13 mouse cellular contexts compared by ENCODE assay signal in genomic region chr7:95834236-95834919, GRCm38 (mm10).
DNase-seq lines count a peak whose midpoint lies in the region; ATAC-seq and TF ChIP-seq lines count a peak whose summit lies in the region.
"Had no signal": no experiment of that assay in that cellular context is flagged by ENCODE, and none has a peak within 500 bp of the region (broad histone marks: within the 10 kb centered on the region; RNA-seq: fewer than 3 reads in every experiment).

No protein-coding gene starts in this region.

- no peaks in the 10 kb centered on the region for H3K36me3 ChIP-seq in forebrain, embryonic 11.5 days (ENCODE audit: control insufficient read depth, insufficient read depth, low read length)
- H3K36me3 ChIP-seq in forebrain, embryonic 10.5 days (replicated peaks): no peaks in the 10 kb centered on the region
- no peaks in the 10 kb centered on the region for H3K36me3 ChIP-seq in limb, embryonic 11.5 days (ENCODE audit: control insufficient read depth, insufficient read depth, low read length)
- H3K36me3 ChIP-seq in limb, embryonic 10.5 days: no peaks in the 10 kb centered on the region
- H3K36me3 ChIP-seq in hindbrain, embryonic 15.5 days: no peaks in the 10 kb centered on the region
- H3K36me3 ChIP-seq in neural tube, embryonic 13.5 days: no peaks in the 10 kb centered on the region
- H3K36me3 ChIP-seq: heart, embryonic 12.5 days had no signal

- no peak for TF ChIP-seq POLR2A in lung, adult 2 months (IDR thresholded peaks at IDR 0.05; ENCODE audit: borderline replicate concordance, extremely low read depth, low read depth, low read length)

- H3K4me1 ChIP-seq in forebrain, embryonic 11.5 days (replicated peaks; ENCODE audit: control insufficient read depth, insufficient read depth, low read length): peaks cover 3% of the 10 kb centered on the region; the same call in 1 of the 2 replicates
- peaks cover 5% of the 10 kb centered on the region for H3K4me1 ChIP-seq in forebrain, embryonic 10.5 days
- no peaks in the 10 kb centered on the region for H3K4me1 ChIP-seq in limb, embryonic 11.5 days (ENCODE audit: control insufficient read depth, insufficient read depth, low read length)
- H3K4me1 ChIP-seq in limb, embryonic 10.5 days: 0 out of 2 replicates have a peak, but pooled peaks cover 3% of the 10 kb centered on the region
- H3K4me1 ChIP-seq in hindbrain, embryonic 15.5 days (replicated peaks): no peaks in the 10 kb centered on the region
- peaks cover 13% of the 10 kb centered on the region for H3K4me1 ChIP-seq in neural tube, embryonic 13.5 days (replicated peaks)
- H3K4me1 ChIP-seq in lung, adult 2 months (ENCODE audit: control insufficient read depth, insufficient read depth, low read length): no peaks in the 10 kb centered on the region

- H3K9me3 ChIP-seq in forebrain, embryonic 11.5 days (ENCODE audit: control insufficient read depth, low read length): no peaks in the 10 kb centered on the region
- H3K9me3 ChIP-seq in forebrain, embryonic 10.5 days: no peaks in the 10 kb centered on the region
- H3K9me3 ChIP-seq in limb, embryonic 11.5 days (ENCODE audit: control insufficient read depth, low read length): no peaks in the 10 kb centered on the region
- H3K9me3 ChIP-seq in limb, embryonic 10.5 days (replicated peaks): no peaks in the 10 kb centered on the region
- no peaks in the 10 kb centered on the region for H3K9me3 ChIP-seq in hindbrain, embryonic 15.5 days
- no peaks in the 10 kb centered on the region for H3K9me3 ChIP-seq in neural tube, embryonic 13.5 days
- H3K9me3 ChIP-seq: heart, embryonic 12.5 days had no signal

- peak; percentile 57 for DNase-seq in forebrain, embryonic 11.5 days (ENCODE audit: low spot score)
- no peak for DNase-seq in forebrain, embryonic 10.5 days (ENCODE audit: extremely low spot score, low spot score)
- no peak for DNase-seq in limb, embryonic 11.5 days (ENCODE audit: low spot score)
- DNase-seq in limb, embryonic 10.5 days (ENCODE audit: low spot score): no peak
- DNase-seq in lung, adult 2 months: no peak
- no peak for DNase-seq in T-cell, adult 2 months (ENCODE audit: low spot score)
- DNase-seq: cerebellum, adult 2 months; liver; lung, embryonic 14.5 days; right cerebral cortex, adult 18-20 months had no signal

- no peak overlapping the region for H3K4me2 ChIP-seq in forebrain, embryonic 11.5 days (ENCODE audit: low read depth, low read length, severe bottlenecking)
- H3K4me2 ChIP-seq in limb, embryonic 11.5 days (ENCODE audit: low read depth, severe bottlenecking): no peak overlapping the region
- H3K4me2 ChIP-seq in hindbrain, embryonic 15.5 days: no peak overlapping the region
- no peak overlapping the region for H3K4me2 ChIP-seq in neural tube, embryonic 13.5 days
- H3K4me2 ChIP-seq: heart, embryonic 12.5 days; lung, embryonic 14.5 days had no signal

- H3K27me3 ChIP-seq in forebrain, embryonic 11.5 days (ENCODE audit: control insufficient read depth, insufficient read depth, low read length): no peaks in the 10 kb centered on the region
- H3K27me3 ChIP-seq in forebrain, embryonic 10.5 days (ENCODE audit: poor library complexity, severe bottlenecking): no peaks in the 10 kb centered on the region
- no peaks in the 10 kb centered on the region for H3K27me3 ChIP-seq in limb, embryonic 11.5 days (ENCODE audit: control insufficient read depth, insufficient read depth, low read length)
- H3K27me3 ChIP-seq in limb, embryonic 10.5 days (ENCODE audit: low read depth, poor library complexity, severe bottlenecking): no peaks in the 10 kb centered on the region
- H3K27me3 ChIP-seq in hindbrain, embryonic 15.5 days: no peaks in the 10 kb centered on the region
- no peaks in the 10 kb centered on the region for H3K27me3 ChIP-seq in neural tube, embryonic 13.5 days
- H3K27me3 ChIP-seq: heart, embryonic 12.5 days had no signal

- no peak for TF ChIP-seq CTCF in lung, adult 2 months (IDR thresholded peaks at IDR 0.05; ENCODE audit: insufficient read depth, low read length)

- peak; percentile 78 for ATAC-seq in forebrain, embryonic 11.5 days (replicated peaks; ENCODE audit: low FRiP score)
- peak; percentile 47; the same call in 1 of the 2 replicates for ATAC-seq in limb, embryonic 11.5 days (ENCODE audit: insufficient number of reproducible peaks, low FRiP score, low TSS enrichment, low read depth)
- ATAC-seq in hindbrain, embryonic 15.5 days (ENCODE audit: low FRiP score, low read depth): peak; percentile 38; the same call in 1 of the 2 replicates
- peak; percentile 87 for ATAC-seq in neural tube, embryonic 13.5 days (ENCODE audit: low read depth)

- 59% methylated on average over 10 of the region's 10 CpGs for WGBS in forebrain, embryonic 11.5 days
- WGBS in forebrain, embryonic 10.5 days: 80% methylated on average over 10 of the region's 10 CpGs
- 60% methylated on average over 10 of the region's 10 CpGs for WGBS in limb, embryonic 11.5 days
- WGBS in limb, embryonic 10.5 days: 85% methylated on average over 10 of the region's 10 CpGs
- 44% methylated on average over 10 of the region's 10 CpGs for WGBS in hindbrain, embryonic 15.5 days
- 36% methylated on average over 10 of the region's 10 CpGs for WGBS in neural tube, embryonic 13.5 days
- 88% methylated on average over 10 of the region's 10 CpGs for WGBS in lung, adult 2 months

- no peak overlapping the region for H3K27ac ChIP-seq in forebrain, embryonic 11.5 days (ENCODE audit: low read depth, low read length)
- no peak overlapping the region for H3K27ac ChIP-seq in forebrain, embryonic 10.5 days
- H3K27ac ChIP-seq in limb, embryonic 11.5 days (replicated peaks; ENCODE audit: low read depth, low read length): no peak overlapping the region
- H3K27ac ChIP-seq in limb, embryonic 10.5 days: no peak overlapping the region
- no peak overlapping the region for H3K27ac ChIP-seq in hindbrain, embryonic 15.5 days (replicated peaks)
- H3K27ac ChIP-seq in neural tube, embryonic 13.5 days (replicated peaks): peak overlapping the region; percentile 43; the same call in 1 of the 2 replicates

- H3K4me3 ChIP-seq in forebrain, embryonic 11.5 days (ENCODE audit: low read depth, low read length): no peak overlapping the region
- no peak overlapping the region for H3K4me3 ChIP-seq in forebrain, embryonic 10.5 days
- no peak overlapping the region for H3K4me3 ChIP-seq in limb, embryonic 11.5 days (ENCODE audit: low read depth, low read length)
- no peak overlapping the region for H3K4me3 ChIP-seq in limb, embryonic 10.5 days
- no peak overlapping the region for H3K4me3 ChIP-seq in hindbrain, embryonic 15.5 days
- no peak overlapping the region for H3K4me3 ChIP-seq in neural tube, embryonic 13.5 days
- no peak overlapping the region for H3K4me3 ChIP-seq in lung, adult 2 months (replicated peaks; ENCODE audit: extremely low read depth, low read depth, low read length)
- H3K4me3 ChIP-seq: heart, embryonic 12.5 days had no signal

- no peak overlapping the region for H3K9ac ChIP-seq in forebrain, embryonic 11.5 days (ENCODE audit: low read length)
- H3K9ac ChIP-seq in limb, embryonic 11.5 days (ENCODE audit: low read length): no peak overlapping the region
- H3K9ac ChIP-seq in hindbrain, embryonic 15.5 days: no peak overlapping the region
- no peak overlapping the region for H3K9ac ChIP-seq in neural tube, embryonic 13.5 days
- H3K9ac ChIP-seq: heart, embryonic 12.5 days; lung, embryonic 14.5 days had no signal
